Mouse (Mus musculus) cortical plate, adult 2 months (tissue): ENCODE data around the gene Gm3417.
"Not testable (repeated sequence)": the region's sequence is repeated elsewhere in the genome, so short reads cannot be mapped to it uniquely, and the experiment has no call there.

Source experiments
- CTCF ChIP-seq: fragments of 200-500 bp; IDR thresholded peaks from 2 replicates; pipeline ENCODE4 v1.5.1; 2011; ENCODE audit warnings: mild to moderate bottlenecking, control low read depth, low read length; ENCODE audit not compliant: insufficient read depth; ENCODE audit errors: extremely low read depth
- POLR2A ChIP-seq: fragments of 200-500 bp; IDR thresholded peaks from 2 replicates; pipeline ENCODE4 v1.6.1; 2011; ENCODE audit warnings: mild to moderate bottlenecking, low read length, control low read depth; ENCODE audit not compliant: insufficient read depth; ENCODE audit errors: extremely low read depth

GRCm38 (mm10) chr17:15024502-15025193, 46.1 kb upstream of the Gm3417 start:
- TF ChIP-seq POLR2A, CTCF: not testable (repeated sequence)
